Mouse (Mus musculus): Measurements from ENCODE around the gene Ccdc173.

The Ccdc173 gene

GRCm38 (mm10) chr2:69788974-69789373 lies 401 bp downstream of the Ccdc173 start:
- no peak for DNase-seq (ENCODE audit: low spot score)

DNA sequence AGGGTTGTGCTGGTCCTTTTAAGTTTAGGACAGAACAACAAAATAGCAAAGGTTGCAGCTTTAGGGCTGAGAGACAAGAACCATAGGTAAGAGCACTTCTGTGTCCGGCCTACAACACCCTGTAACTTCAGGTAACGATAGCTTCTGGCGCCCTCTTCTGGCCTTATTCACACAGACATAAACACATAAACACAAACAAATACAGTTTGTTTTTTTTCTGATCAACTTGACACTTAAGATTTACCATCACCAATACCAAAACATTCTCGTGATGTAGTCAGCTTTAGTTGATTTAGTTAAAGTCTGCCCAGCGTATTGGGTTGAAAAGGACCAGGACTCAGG lies 10.6 kb downstream of the Ccdc173 start:
- DNase-seq (ENCODE audit: low spot score) = peak; percentile 35

- no peak for DNase-seq (ENCODE audit: low spot score)
Observed at GRCm38 (mm10) chr2:69777985-69778835, 11.2 kb downstream of the Ccdc173 start.

DNA sequence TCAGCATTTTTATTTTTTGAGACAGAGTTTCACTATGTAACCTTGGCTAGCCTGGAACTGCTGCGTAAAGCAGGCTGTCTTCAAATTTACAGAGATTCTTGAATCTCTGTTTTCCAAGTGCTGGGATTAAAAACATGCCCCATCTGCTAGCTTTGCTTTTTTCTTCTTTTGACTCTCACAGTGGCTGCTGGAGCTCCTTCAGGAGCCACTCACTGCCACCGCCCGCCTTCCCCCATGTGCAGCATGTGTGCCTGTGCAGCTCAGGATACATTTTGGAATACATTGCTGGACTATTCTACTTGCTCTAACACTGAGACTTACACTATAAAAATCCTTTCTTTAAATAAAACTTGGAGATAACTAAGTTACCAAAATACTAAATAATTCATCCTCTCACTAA lies 16.0 kb downstream of the Ccdc173 start:
- no peak for DNase-seq (ENCODE audit: low spot score)

- no peak for DNase-seq (ENCODE audit: low spot score)
Observed at GRCm38 (mm10) chr2:69764716-69765115, 24.7 kb downstream of the Ccdc173 start.

DNA sequence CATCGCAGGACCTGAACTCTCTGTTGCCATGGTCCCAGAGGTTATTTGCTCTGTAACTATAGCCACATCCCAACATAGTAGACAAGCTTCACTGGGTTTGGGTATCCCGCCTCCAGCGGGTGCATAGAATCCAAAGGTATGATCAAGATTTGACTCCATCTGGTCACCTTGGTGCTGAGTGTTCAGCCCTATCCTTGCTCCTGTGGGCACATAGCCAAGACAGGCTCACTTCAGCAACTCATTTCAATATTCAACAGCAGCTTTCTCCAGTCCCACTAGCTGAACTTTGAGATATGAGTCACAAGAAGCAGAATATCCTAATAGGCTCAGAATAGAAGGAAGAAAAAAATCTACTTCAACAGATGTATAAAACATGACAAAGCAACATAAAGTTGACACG lies 26.0 kb downstream of the Ccdc173 start:
- DNase-seq (ENCODE audit: low spot score) = no peak

DNA sequence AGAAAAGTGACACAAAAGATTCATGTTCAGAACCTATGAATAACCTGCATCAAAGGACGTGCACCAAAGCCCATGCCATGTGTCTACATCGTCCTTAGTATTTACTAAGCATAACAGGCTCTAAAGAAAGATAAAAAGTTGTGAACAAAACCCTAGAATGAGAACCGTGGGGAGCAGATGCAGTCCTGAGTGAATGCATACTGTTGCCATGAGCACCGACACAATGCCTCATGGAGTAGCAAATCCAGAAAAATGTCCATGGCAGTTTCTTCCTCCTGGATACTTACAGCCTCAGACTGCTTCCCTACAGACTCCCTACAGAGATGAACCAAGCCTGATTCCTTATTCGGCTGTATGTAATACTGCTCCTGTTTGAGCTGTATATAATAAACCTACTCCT lies 28.4 kb downstream of the Ccdc173 start:
- peak; percentile 49 for DNase-seq (ENCODE audit: low spot score)

GRCm38 (mm10) chr2:69745091-69745490 lies 44.3 kb downstream of the Ccdc173 start:
- no peak for DNase-seq (ENCODE audit: low spot score)

DNA sequence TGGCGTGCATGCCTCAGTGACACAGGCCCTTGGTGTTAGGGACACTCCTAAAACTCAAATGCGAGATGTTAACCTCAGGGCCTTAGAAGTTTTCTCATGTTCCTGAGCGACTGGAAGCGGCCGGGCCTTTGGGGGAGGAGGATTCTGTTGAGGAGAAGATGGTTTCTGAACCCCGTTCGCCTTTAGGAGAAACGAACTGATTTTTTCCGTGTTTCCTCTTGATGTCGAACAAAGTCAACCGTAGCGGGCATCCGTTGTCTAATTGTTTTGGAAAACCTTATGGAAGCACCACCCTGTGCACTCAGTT lies 65.9 kb downstream of the Ccdc173 start:
- peak; percentile 39 for DNase-seq (ENCODE audit: low spot score)

GRCm38 (mm10) chr2:69722650-69723518 lies 66.5 kb downstream of the Ccdc173 start:
- peak; percentile 98 for DNase-seq (ENCODE audit: low spot score)

GRCm38 (mm10) chr2:69722273-69722649 lies 67.1 kb downstream of the Ccdc173 start, which contains the start of gene Ppig:
Gene Ppig, plus strand, starts transcription at chr2:69722545.
- DNase-seq (ENCODE audit: low spot score) = no peak

DNA sequence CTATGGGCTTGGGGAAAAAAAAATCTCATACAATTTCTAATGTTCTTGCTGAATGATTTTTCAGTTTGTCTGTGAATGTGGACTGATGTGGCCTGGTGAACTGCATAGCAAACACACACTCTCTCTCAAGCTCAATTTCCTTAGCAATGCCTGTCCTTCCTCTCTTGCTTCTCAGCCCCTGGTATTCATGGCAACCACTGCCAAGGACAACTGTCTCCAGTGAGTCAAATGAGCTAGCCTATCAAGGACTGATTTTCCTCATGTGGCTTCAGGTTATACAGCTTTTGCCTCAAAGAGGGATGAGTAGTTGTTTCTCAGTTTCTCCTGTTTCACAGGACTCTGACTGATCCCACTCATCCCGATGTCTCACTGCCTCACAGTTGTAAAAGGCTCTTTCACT lies 70.3 kb downstream of the Ccdc173 start:
- no peak for DNase-seq (ENCODE audit: low spot score)

DNA sequence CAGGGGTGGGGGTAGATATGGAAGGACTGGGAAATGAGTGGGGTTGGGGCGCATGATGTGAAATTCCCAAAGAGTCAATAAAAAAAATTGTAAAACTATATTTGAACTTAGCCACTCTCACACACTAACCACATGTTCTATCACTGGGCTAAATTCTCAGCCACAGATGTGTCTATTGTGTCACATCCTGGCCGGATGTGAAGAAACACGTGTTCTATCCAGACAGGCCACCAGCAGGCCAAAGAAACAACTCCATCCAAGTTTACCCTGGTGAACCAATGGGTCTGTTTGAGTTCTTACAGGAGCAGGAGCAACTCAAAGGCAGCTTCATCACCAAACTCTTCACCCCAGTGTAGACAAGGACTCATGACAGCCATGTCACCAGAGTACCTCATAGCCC lies 72.9 kb downstream of the Ccdc173 start:
- DNase-seq (ENCODE audit: low spot score) = no peak

GRCm38 (mm10) chr2:69714126-69714525 lies 75.2 kb downstream of the Ccdc173 start:
- DNase-seq (ENCODE audit: low spot score) = no peak

DNA sequence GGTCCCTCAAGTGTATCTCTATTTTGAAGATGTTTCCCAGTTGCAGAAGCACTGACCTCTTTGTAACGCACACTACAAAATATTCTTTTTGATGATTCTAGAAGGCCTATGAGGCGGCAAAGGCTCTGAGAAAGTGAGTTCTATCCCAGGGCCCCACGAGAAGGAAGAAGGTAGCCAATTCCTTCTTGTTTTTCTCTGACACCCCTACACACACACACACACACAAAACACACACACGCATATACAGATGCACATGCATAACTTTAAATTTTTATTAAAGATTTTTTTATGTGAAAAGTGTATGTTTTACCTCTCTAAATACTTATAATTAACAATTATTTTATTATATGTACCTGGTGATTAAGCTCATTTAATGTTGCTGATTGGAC lies 75.8 kb downstream of the Ccdc173 start:
- DNase-seq (ENCODE audit: low spot score) = no peak

GRCm38 (mm10) chr2:69712981-69713625 lies 76.3 kb downstream of the Ccdc173 start, which contains the start of gene Fastkd1:
Gene Fastkd1, minus strand, starts transcription at chr2:69713516.
- peak; percentile 96 for DNase-seq (ENCODE audit: low spot score)

- DNase-seq (ENCODE audit: low spot score) = no peak
Observed at GRCm38 (mm10) chr2:69712171-69712570, 77.2 kb downstream of the Ccdc173 start.
